Mouse (Mus musculus) T-helper 17 cell (primary cell): Measurements from ENCODE around the gene Lif.

Experiments used
- in situ Hi-C, 2 experiments: fragments of 300-600 bp; cut with MboI, MseI; formaldehyde crosslinking; loops; 1 replicate in 1 of 2; 2 replicates in 1 of 2; pipeline ENCODE4 v1.15.1; 2025; ENCODE audit warnings: high pct_unique_total_duplicates in 2 of 2

Lif gene

DNA sequence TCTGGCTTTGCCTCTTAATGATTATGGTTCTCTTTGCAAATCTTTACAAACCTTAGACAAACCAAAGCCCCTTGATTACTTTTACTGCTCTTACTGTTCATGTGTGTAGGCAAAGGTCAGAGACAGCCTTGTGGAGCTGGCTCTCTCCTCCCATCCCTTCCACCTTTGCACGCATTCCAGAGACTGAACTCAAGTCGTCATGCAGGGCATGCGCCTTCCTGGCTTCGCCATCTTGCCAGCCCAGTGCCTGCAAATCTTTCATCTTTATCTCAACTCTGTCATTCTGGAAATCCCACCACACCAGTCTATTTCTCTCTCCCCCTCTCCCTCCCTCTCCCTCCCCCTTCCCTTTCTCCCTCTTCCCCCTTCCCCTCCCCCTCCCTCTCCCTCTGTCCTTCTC is 63.5 kb downstream of the Lif start:
- in situ Hi-C loops = no loop called here
